Mouse (Mus musculus): ENCODE results near the gene Erbb4. TPM values are rescaled to one million over a fixed set of nuclear protein-coding genes. Genes with fewer than 3 reads are reported as not detected.
"Not testable (repeated sequence)": the region's sequence is repeated elsewhere in the genome, so short reads cannot be mapped to it uniquely, and the experiment has no call there.

Gene Erbb4
- polyA plus RNA-seq, 1 experiment from 2014 or later: 6.7 TPM

DNA sequence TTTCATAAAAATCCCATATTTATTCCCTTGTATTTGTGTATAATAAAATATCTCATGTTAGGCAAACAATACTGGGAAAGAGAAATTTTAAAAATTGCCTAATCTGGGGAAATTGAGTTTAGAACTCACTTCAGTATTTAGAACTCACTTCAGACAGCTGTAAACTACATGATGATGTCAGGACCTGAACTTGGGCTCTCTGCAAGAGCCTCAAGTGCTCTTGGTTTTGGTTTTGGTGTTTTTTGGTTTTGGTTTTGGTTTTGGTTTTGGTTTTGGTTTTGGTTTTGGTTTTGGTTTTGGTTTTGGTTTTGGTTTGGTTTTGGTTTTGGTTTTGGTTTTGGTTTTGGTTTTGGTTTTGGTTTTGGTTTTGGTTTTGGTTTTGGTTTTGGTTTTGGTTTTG is 341.8 kb downstream of the Erbb4 start:
- not testable (repeated sequence) for H3K27me3 ChIP-seq (ENCODE audit: control insufficient read depth, insufficient read depth, low read length); H3K36me3 ChIP-seq (ENCODE audit: control insufficient read depth, insufficient read depth, low read length); H3K4me1 ChIP-seq (ENCODE audit: control insufficient read depth, insufficient read depth, low read length); H3K9ac ChIP-seq (ENCODE audit: low read depth, low read length); H3K4me3 ChIP-seq (ENCODE audit: low read length); H3K9me3 ChIP-seq (ENCODE audit: control insufficient read depth, low read length); ATAC-seq (ENCODE audit: low FRiP score, low TSS enrichment); H3K4me2 ChIP-seq (replicated peaks; ENCODE audit: low read depth, low read length); H3K27ac ChIP-seq (ENCODE audit: low read depth, low read length)

DNA sequence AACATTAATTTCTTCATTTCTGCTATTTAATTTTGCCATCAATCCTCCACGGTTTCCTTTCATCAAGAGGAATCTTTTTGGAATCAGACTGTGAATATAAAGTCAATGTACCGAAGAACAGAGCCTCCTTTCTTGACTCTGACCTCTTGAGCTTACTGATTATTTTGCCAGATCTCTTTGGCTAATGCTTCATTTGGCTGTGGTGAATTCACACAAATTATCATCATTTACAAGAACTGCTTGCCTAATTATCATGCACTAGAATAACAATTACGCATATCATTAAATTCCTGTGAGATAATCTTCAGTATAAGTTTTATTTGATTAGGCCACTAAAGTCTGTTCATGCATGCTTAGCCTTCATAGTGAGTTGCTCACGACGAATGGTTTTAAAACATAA is 345.4 kb downstream of the Erbb4 start:
- Histone ChIP-seq H3K27me3 (ENCODE audit: control insufficient read depth, insufficient read depth, low read length) (no peaks in the 10 kb centered on the region), H3K36me3 (ENCODE audit: control insufficient read depth, insufficient read depth, low read length) (no peaks in the 10 kb centered on the region), H3K27ac (ENCODE audit: low read depth, low read length) (no peak overlapping the region), H3K4me3 (ENCODE audit: low read length) (no peak overlapping the region), H3K9me3 (ENCODE audit: control insufficient read depth, low read length) (no peaks in the 10 kb centered on the region), H3K4me2 (replicated peaks; ENCODE audit: low read depth, low read length) (no peak overlapping the region), H3K4me1 (ENCODE audit: control insufficient read depth, insufficient read depth, low read length) (no peaks in the 10 kb centered on the region), H3K9ac (ENCODE audit: low read depth, low read length) (no peak overlapping the region)
- no peak for ATAC-seq (ENCODE audit: low FRiP score, low TSS enrichment)
- WGBS: 81% methylated on average over 5 of the region's 5 CpGs

DNA sequence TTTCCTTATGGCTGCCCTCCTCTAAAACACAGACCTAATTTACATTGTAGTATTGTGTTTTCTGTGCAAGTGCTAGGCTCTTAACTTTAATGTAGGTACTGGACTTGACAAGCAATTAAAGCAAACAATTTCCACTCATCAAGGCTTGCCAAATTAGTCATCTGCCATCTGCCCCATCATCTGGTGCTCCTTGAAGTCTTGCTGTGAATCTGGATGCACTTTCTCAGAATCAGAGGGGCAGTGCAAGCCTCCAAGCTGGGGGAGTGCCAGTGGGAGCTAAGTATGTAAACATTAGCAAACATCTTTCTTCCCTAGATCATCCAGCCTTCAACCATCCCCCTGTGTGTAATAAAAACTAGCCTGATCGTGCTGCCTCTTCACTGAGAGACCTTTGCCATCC is 358.9 kb downstream of the Erbb4 start:
- Histone ChIP-seq H3K9ac (ENCODE audit: low read depth, low read length) (no peak overlapping the region), H3K27me3 (ENCODE audit: control insufficient read depth, insufficient read depth, low read length) (no peaks in the 10 kb centered on the region), H3K36me3 (ENCODE audit: control insufficient read depth, insufficient read depth, low read length) (no peaks in the 10 kb centered on the region), H3K4me3 (ENCODE audit: low read length) (no peak overlapping the region), H3K4me1 (ENCODE audit: control insufficient read depth, insufficient read depth, low read length) (no peaks in the 10 kb centered on the region), H3K27ac (ENCODE audit: low read depth, low read length) (no peak overlapping the region), H3K4me2 (replicated peaks; ENCODE audit: low read depth, low read length) (no peak overlapping the region), H3K9me3 (ENCODE audit: control insufficient read depth, low read length) (no peaks in the 10 kb centered on the region)
- peak; percentile 81; the same call in 1 of the 2 replicates for ATAC-seq (ENCODE audit: low FRiP score, low TSS enrichment)
- WGBS: 0% methylated on average over 1 of the region's 1 CpGs

DNA sequence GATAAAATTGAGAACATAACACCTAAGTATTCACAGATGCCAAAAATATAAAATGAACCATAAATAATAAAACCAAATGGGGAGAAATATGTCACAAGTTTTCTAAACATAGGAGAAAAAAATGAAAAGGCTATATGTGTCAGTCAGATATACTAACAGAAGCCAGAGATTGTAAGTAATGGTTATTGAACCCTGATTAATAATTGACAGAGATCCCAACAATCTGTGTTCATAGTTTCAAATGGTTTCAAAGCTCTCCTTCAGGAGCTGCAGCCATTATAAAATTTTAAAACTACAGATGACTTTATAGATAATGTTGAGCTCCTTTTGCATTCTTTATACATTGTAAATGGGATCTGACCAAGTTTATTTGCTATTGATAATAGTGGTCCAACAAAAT is 426.4 kb downstream of the Erbb4 start:
- H3K27me3 ChIP-seq (ENCODE audit: control insufficient read depth, insufficient read depth, low read length): no peaks in the 10 kb centered on the region
- ATAC-seq (ENCODE audit: low FRiP score, low TSS enrichment): no peak
- no peaks in the 10 kb centered on the region for H3K4me1 ChIP-seq (ENCODE audit: control insufficient read depth, insufficient read depth, low read length)
- H3K27ac ChIP-seq (ENCODE audit: low read depth, low read length): no peak overlapping the region
- no peak overlapping the region for H3K9ac ChIP-seq (ENCODE audit: low read depth, low read length)
- no peak overlapping the region for H3K4me2 ChIP-seq (replicated peaks; ENCODE audit: low read depth, low read length)
- H3K36me3 ChIP-seq (ENCODE audit: control insufficient read depth, insufficient read depth, low read length): no peaks in the 10 kb centered on the region
- no peak overlapping the region for H3K4me3 ChIP-seq (ENCODE audit: low read length)
- H3K9me3 ChIP-seq (ENCODE audit: control insufficient read depth, low read length): no peaks in the 10 kb centered on the region

GRCm38 (mm10) chr1:68674667-68675066 is 433.2 kb downstream of the Erbb4 start:
- no peak overlapping the region for H3K4me3 ChIP-seq (ENCODE audit: low read length)
- no peaks in the 10 kb centered on the region for H3K9me3 ChIP-seq (ENCODE audit: control insufficient read depth, low read length)
- no peak overlapping the region for H3K4me2 ChIP-seq (replicated peaks; ENCODE audit: low read depth, low read length)
- H3K27ac ChIP-seq (ENCODE audit: low read depth, low read length): no peak overlapping the region
- ATAC-seq (ENCODE audit: low FRiP score, low TSS enrichment): no peak
- H3K27me3 ChIP-seq (ENCODE audit: control insufficient read depth, insufficient read depth, low read length): no peaks in the 10 kb centered on the region
- H3K36me3 ChIP-seq (ENCODE audit: control insufficient read depth, insufficient read depth, low read length): no peaks in the 10 kb centered on the region
- H3K9ac ChIP-seq (ENCODE audit: low read depth, low read length): no peak overlapping the region
- 81% methylated on average over 4 of the region's 4 CpGs for WGBS
- H3K4me1 ChIP-seq (ENCODE audit: control insufficient read depth, insufficient read depth, low read length): no peaks in the 10 kb centered on the region

GRCm38 (mm10) chr1:68666831-68667601 is 440.8 kb downstream of the Erbb4 start:
- Histone ChIP-seq H3K4me2 (replicated peaks; ENCODE audit: low read depth, low read length) (no peak overlapping the region), H3K27me3 (ENCODE audit: control insufficient read depth, insufficient read depth, low read length) (no peaks in the 10 kb centered on the region), H3K9ac (ENCODE audit: low read depth, low read length) (no peak overlapping the region), H3K4me1 (ENCODE audit: control insufficient read depth, insufficient read depth, low read length) (no peaks in the 10 kb centered on the region), H3K27ac (ENCODE audit: low read depth, low read length) (no peak overlapping the region), H3K4me3 (ENCODE audit: low read length) (no peak overlapping the region), H3K36me3 (ENCODE audit: control insufficient read depth, insufficient read depth, low read length) (no peaks in the 10 kb centered on the region), H3K9me3 (ENCODE audit: control insufficient read depth, low read length) (no peaks in the 10 kb centered on the region)
- ATAC-seq (ENCODE audit: low FRiP score, low TSS enrichment): no peak
- WGBS: 83% methylated on average over 10 of the region's 10 CpGs

- Histone ChIP-seq H3K27me3 (ENCODE audit: control insufficient read depth, insufficient read depth, low read length) (no peaks in the 10 kb centered on the region), H3K36me3 (ENCODE audit: control insufficient read depth, insufficient read depth, low read length) (no peaks in the 10 kb centered on the region), H3K4me1 (ENCODE audit: control insufficient read depth, insufficient read depth, low read length) (no peaks in the 10 kb centered on the region), H3K9ac (ENCODE audit: low read depth, low read length) (no peak overlapping the region), H3K27ac (ENCODE audit: low read depth, low read length) (no peak overlapping the region), H3K9me3 (ENCODE audit: control insufficient read depth, low read length) (no peaks in the 10 kb centered on the region), H3K4me3 (ENCODE audit: low read length) (no peak overlapping the region), H3K4me2 (replicated peaks; ENCODE audit: low read depth, low read length) (no peak overlapping the region)
- ATAC-seq (ENCODE audit: low FRiP score, low TSS enrichment): no peak
- 84% methylated on average over 3 of the region's 3 CpGs for WGBS
Measured at GRCm38 (mm10) chr1:68590475-68590874, 517.4 kb downstream of the Erbb4 start.

DNA sequence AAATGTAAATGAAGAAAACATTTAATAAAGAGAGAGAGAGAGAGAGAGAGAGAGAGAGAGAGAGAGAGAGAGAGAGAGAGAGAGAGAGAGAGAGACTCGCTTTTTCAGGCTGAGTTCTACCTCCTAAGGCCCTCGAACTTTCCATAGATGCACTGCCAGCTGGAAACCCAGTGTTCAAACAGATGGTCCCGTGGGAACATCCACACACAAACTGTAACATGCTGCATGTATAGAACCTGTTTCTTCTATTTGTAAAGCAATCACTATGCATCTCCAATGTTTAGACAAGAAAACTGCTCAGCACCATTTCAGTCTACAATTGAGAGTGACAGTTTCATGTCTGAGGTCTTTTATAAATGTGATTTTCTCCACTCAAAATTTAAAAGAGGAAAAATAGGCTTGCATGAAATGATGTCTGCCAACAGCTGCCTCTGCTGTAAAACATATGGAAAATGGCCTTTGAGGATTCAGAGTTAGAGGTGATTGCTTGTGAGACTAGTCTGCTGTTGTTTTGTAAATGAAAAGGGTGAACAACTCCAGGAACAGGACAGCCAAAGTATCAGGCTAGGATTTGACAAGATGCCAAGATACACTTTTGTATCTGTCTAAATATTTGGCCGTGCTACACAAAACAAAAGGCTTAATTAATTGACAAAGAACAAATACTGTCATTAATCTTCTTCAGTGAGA is 533.9 kb downstream of the Erbb4 start:
- H3K27me3 ChIP-seq (ENCODE audit: control insufficient read depth, insufficient read depth, low read length): no peaks in the 10 kb centered on the region
- no peak for ATAC-seq (ENCODE audit: low FRiP score, low TSS enrichment)
- 69% methylated on average over 4 of the region's 4 CpGs for whole genome bisulfite sequencing

DNA sequence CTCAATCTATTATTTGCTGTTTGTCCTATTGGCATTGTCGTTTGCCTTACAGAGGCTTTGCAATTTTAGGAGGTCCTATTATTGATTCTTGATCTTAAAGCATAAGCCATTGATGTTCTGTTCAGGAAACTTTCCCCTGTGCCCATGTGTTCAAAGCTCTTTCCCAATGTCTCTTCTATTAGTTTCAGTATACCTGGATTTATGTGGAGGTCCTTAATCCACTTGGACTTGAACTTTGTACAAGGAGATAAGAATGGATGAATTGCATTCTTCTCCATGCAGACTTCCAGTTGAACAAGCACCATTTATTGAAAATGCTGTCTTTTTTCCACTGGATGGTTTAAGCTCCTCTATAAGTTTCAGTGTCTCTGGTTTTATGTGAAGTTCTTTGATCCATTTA is 536.9 kb downstream of the Erbb4 start:
- 88% methylated on average over 1 of the region's 1 CpGs for WGBS
- no peak overlapping the region for H3K9ac ChIP-seq (ENCODE audit: low read depth, low read length)
- H3K4me1 ChIP-seq (ENCODE audit: control insufficient read depth, insufficient read depth, low read length): no peaks in the 10 kb centered on the region
- no peak overlapping the region for H3K27ac ChIP-seq (ENCODE audit: low read depth, low read length)
- H3K27me3 ChIP-seq (ENCODE audit: control insufficient read depth, insufficient read depth, low read length): no peaks in the 10 kb centered on the region
- H3K9me3 ChIP-seq (ENCODE audit: control insufficient read depth, low read length): no peaks in the 10 kb centered on the region
- H3K4me2 ChIP-seq (replicated peaks; ENCODE audit: low read depth, low read length): no peak overlapping the region
- H3K4me3 ChIP-seq (ENCODE audit: low read length): no peak overlapping the region
- no peaks in the 10 kb centered on the region for H3K36me3 ChIP-seq (ENCODE audit: control insufficient read depth, insufficient read depth, low read length)
- ATAC-seq (ENCODE audit: low FRiP score, low TSS enrichment): no peak

More for the DNA sequence above, 533.9 kb downstream of the Erbb4 start:
- no peaks in the 10 kb centered on the region for H3K9me3 ChIP-seq (ENCODE audit: control insufficient read depth, low read length)
- H3K36me3 ChIP-seq (ENCODE audit: control insufficient read depth, insufficient read depth, low read length): no peaks in the 10 kb centered on the region
- H3K27ac ChIP-seq (ENCODE audit: low read depth, low read length): no peak overlapping the region
- H3K4me1 ChIP-seq (ENCODE audit: control insufficient read depth, insufficient read depth, low read length): no peaks in the 10 kb centered on the region
- H3K9ac ChIP-seq (ENCODE audit: low read depth, low read length): no peak overlapping the region
- no peak overlapping the region for H3K4me2 ChIP-seq (replicated peaks; ENCODE audit: low read depth, low read length)
- no peak overlapping the region for H3K4me3 ChIP-seq (ENCODE audit: low read length)

All from kidney, embryonic 14.5 days (tissue).